Mouse (Mus musculus): ENCODE measurements at regions not wholly inside any gene's neighbourhood (a gene's known extent, or its start where the extent isn't known, plus 50 kb on each side); places are given as distances from the start of the nearest gene placed in this dataset.

DNA sequence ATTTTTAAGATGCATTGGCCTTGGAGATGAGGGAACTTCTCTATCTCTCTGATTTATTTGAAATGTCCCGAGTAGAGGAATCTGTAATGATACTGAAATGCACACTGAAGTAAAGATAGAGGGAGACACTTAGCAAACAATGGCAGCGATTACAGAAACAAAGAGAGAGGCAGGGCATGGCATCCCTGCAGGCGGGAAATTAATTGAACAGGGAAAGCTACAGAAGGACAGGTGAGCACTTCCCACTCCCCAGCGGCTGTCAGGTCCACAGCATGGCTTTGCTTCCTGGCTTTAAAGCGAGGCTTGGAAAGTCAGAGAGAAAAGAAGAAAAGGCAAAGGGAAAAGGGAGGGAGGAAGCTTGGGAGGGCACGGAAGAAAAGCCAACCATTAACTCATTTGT is 125.3 kb upstream of the Cnr1 start:
- DNase-seq: no peak

- DNase-seq: no peak
Measured at GRCm38 (mm10) chr4:33799831-33800230, 124.6 kb upstream of the Cnr1 start.

DNA sequence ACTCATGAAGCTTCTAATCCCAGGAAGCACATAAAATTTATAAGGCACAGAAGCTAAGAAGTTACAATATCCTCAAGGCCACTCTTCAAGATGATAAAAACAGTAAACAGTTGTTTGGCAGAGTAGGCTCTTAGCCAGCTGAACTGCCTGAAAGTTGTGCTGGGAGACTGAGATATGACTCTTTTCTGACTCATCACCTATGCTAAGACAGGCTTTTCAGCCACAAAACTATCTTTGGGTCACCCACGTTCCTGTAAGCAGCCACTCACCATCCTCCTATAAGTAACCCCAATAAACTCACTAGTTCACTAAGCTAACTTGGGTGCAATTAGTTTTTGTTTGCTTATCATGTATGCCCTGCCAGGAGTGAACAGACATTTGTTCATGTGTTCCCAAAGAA is 112.1 kb upstream of the Cnr1 start:
- DNase-seq: no peak

- no peak for DNase-seq
Measured at GRCm38 (mm10) chr4:33823850-33824249, 100.5 kb upstream of the Cnr1 start.

- no peak for DNase-seq
Measured at GRCm38 (mm10) chr4:33833134-33833533, 91.3 kb upstream of the Cnr1 start.

DNA sequence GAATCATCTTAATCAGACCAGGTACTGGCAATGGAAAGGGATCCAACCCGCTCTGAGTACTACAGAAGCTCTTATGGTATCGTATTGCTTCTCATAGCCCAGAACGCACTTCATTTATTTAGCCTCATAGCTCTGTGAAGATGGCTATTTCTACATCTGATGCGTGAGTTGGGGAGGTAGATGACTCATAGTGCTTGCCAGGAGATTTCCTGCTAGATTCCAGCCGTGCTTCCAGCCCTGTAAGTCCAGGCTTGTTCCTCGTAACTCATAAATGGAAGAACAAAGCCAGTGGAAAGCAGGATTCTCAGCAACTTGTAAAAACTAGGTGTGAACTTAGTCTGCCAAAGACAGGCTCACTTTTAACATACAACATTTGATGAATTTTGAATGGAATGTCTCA is 86.0 kb upstream of the Cnr1 start:
- no peak for DNase-seq

DNA sequence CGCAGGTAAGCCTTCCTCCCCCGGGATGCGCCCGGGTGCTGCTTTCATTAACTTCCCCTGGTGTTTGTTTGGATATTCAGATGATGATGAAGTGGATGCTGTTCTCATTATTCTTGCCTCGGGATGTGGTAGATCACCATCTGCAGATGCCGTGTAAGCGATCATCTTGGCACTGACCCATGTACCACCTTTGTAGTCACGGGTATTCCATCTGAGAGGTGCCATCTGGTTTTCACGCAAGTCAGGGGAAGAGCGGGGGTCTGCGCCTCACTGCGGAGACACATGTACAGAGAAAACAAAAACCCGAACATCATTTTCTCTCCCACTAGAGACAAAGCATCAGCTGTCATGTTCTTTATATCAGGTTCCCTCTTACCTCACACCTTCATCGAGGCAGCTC is 84.3 kb upstream of the Cnr1 start:
- DNase-seq: no peak

- DNase-seq: no peak
Measured at GRCm38 (mm10) chr4:33845611-33846395, 78.6 kb upstream of the Cnr1 start.

- no peak for DNase-seq
Measured at GRCm38 (mm10) chr4:33850249-33850648, 74.1 kb upstream of the Cnr1 start.

DNA sequence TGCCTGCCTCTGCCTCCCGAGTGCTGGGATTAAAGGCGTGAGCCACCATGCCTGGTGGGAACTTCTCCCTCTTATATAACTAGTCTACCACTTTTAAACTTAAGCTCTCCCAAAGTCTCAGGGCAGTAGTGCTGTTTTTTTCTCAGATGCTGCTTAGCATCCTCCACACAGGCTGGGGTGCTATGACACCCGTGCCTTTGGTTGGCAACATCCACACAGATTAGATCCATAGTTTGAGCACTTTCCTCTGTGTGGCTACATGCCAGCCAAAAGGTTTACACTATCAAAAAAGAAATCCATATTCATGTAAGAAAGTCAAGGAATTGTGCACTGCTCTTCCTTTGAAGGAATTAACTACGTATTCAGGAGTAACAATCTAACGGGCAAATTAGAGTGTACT is 72.1 kb upstream of the Cnr1 start:
- DNase-seq: no peak

GRCm38 (mm10) chr4:33855112-33855511 is 69.3 kb upstream of the Cnr1 start:
- DNase-seq: no peak

GRCm38 (mm10) chr4:33867126-33867525 is 57.3 kb upstream of the Cnr1 start:
- DNase-seq: no peak

DNA sequence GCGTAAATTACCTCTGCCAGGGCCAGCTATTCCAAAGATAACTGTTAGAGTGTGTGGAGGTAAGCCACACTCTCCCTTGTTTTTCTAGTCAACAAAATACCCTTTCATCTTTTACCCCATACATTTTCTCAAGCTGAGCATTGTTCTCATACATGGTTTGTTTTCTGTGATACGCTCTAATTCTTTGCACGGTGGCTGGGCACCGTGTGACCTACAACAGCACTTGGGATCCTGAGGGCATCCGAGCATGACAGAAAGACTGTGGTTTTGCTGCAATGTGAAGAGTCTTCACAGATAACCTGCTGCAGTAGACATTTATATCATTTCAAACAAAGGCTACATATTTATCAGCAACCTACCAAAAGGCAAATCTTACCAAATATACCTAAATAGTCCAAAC is 55.1 kb upstream of the Cnr1 start:
- no peak for DNase-seq

Measured in layer of hippocampus, adult 9-11 months (tissue).